Mouse (Mus musculus): Measurements from ENCODE around the gene Col6a4. TPM values are rescaled to one million over a fixed set of nuclear protein-coding genes. Genes with fewer than 3 reads are reported as not detected.

Col6a4 gene
- polyA plus RNA-seq, 1 experiment from 2014 or later, result 0.19 TPM

DNA sequence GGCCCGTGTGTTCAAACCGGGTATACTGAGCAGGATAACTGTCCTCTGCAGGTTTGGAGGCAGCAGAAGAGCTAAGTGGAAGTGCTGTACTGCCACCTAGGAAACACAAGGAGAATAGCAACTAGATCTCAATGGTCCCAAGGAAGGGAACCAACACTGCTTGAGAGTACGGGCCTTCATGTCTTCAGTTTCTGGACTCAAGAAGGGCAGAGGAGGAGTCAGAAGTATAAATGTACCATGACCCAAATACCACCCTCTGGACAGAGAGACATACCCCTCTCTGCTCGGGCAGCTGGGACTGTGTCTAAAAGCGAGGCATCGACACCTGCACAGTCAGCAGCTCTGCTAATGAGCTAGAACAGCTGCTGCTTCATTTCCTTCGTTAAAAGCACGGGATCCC is 108.5 kb downstream of the Col6a4 start:
- Histone ChIP-seq H3K4me3 (ENCODE audit: low read depth, low read length) (no peak overlapping the region), H3K27me3 (ENCODE audit: control insufficient read depth, insufficient read depth, low read length) (no peaks in the 10 kb centered on the region), H3K9me3 (ENCODE audit: control insufficient read depth, low read length) (no peaks in the 10 kb centered on the region), H3K4me2 (replicated peaks; ENCODE audit: low read depth, low read length) (no peak overlapping the region), H3K4me1 (replicated peaks; ENCODE audit: control insufficient read depth, insufficient read depth, low read length) (no peaks in the 10 kb centered on the region), H3K27ac (ENCODE audit: low read depth, low read length) (no peak overlapping the region), H3K9ac (ENCODE audit: low read depth, low read length) (no peak overlapping the region), H3K36me3 (ENCODE audit: control insufficient read depth, insufficient read depth, low read length) (no peaks in the 10 kb centered on the region)
- 75% methylated on average over 8 of the region's 8 CpGs for WGBS
- DNase-seq (ENCODE audit: low spot score) (peak; percentile 30), ATAC-seq (ENCODE audit: low FRiP score) (no peak)

DNA sequence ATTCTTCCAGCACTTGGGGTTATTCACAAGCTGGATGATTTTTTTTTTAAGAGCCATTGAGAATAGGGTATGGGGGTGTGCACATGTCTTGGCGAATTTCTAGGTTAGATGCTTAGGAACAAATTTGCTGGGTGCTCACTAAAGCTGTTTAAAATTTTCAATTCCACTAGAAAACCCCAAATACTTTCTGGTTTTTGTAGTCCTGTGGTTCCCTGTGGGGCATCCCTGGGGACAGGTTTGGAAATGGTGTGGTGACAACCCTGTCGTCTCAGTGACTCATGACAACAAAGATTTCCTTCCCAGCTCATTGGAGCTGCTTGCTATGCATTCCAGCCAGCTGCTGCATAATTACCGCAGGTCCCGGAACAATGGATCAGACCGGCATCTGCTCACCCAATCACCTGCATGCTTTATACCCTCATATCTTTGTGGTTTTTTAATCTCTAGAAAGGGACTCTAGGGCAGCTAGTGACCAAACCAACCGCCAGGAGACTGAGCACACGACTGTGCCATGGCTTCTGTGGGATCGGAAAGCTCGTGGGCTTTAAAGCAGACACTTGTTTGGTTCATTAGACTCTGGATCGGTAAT is 111.6 kb downstream of the Col6a4 start:
- Histone ChIP-seq H3K36me3 (ENCODE audit: control insufficient read depth, insufficient read depth, low read length) (no peaks in the 10 kb centered on the region), H3K27me3 (ENCODE audit: control insufficient read depth, insufficient read depth, low read length) (no peaks in the 10 kb centered on the region), H3K9me3 (ENCODE audit: control insufficient read depth, low read length) (no peaks in the 10 kb centered on the region), H3K4me1 (replicated peaks; ENCODE audit: control insufficient read depth, insufficient read depth, low read length) (no peaks in the 10 kb centered on the region), H3K4me2 (replicated peaks; ENCODE audit: low read depth, low read length) (no peak overlapping the region), H3K9ac (ENCODE audit: low read depth, low read length) (no peak overlapping the region), H3K27ac (ENCODE audit: low read depth, low read length) (no peak overlapping the region), H3K4me3 (ENCODE audit: low read depth, low read length) (no peak overlapping the region)
- peak; percentile 34 for DNase-seq (ENCODE audit: low spot score)
- ATAC-seq (ENCODE audit: low FRiP score), result peak; percentile 63
- WGBS, result 29% methylated on average over 10 of the region's 10 CpGs

DNA sequence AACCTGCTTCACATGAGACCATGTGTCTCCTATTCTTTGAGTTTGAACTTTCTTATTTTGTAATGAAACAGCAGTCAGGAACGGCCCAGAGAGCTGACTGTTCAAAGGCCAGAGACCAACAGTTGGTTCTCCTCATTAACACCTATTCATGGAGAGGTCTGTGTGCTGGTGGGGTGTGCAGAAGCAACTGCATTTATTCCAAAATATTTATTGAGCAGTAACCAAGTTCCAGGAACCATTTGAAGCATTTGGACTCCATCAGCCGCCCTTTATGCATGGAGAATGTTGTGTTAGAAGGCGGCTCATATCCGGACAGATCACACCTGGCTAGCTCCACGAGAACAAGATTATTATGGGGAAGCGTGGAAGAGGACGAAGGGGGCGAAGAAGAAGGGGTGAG is 118.1 kb downstream of the Col6a4 start:
- Histone ChIP-seq H3K4me2 (replicated peaks; ENCODE audit: low read depth, low read length) (no peak overlapping the region), H3K4me1 (replicated peaks; ENCODE audit: control insufficient read depth, insufficient read depth, low read length) (no peaks in the 10 kb centered on the region), H3K27ac (ENCODE audit: low read depth, low read length) (no peak overlapping the region), H3K9me3 (ENCODE audit: control insufficient read depth, low read length) (no peaks in the 10 kb centered on the region), H3K9ac (ENCODE audit: low read depth, low read length) (no peak overlapping the region), H3K27me3 (ENCODE audit: control insufficient read depth, insufficient read depth, low read length) (0 out of 2 replicates have a peak, but pooled peaks cover 2% of the 10 kb centered on the region), H3K36me3 (ENCODE audit: control insufficient read depth, insufficient read depth, low read length) (no peaks in the 10 kb centered on the region), H3K4me3 (ENCODE audit: low read depth, low read length) (no peak overlapping the region)
- DNase-seq (ENCODE audit: low spot score) (no peak), ATAC-seq (ENCODE audit: low FRiP score) (no peak)
- 91% methylated on average over 8 of the region's 8 CpGs for WGBS

DNA sequence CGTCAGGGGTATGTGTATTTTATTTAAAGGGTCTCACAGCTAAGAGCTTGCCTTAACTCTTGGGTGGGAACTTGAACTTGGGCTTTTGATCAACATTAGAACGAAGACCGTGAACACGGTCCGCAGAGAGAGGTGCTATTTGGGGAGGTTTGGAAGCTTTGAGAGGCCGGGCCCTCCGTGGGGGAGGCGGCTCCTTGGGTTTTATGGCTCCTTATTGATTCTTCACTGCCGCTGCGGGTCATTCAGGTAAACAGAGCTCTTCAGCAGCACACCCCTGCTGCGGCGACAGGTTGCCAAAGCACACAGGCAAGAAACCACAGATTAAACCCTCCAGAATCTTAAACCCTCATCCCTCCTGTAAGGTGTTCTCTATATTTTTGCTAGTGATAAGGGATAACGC is 119.7 kb downstream of the Col6a4 start:
- DNase-seq (ENCODE audit: low spot score) (no peak), ATAC-seq (ENCODE audit: low FRiP score) (no peak)
- 22% methylated on average over 13 of the region's 13 CpGs for WGBS
- Histone ChIP-seq H3K4me1 (replicated peaks; ENCODE audit: control insufficient read depth, insufficient read depth, low read length) (no peaks in the 10 kb centered on the region), H3K9me3 (ENCODE audit: control insufficient read depth, low read length) (no peaks in the 10 kb centered on the region), H3K4me2 (replicated peaks; ENCODE audit: low read depth, low read length) (no peak overlapping the region), H3K27me3 (ENCODE audit: control insufficient read depth, insufficient read depth, low read length) (0 out of 2 replicates have a peak, but pooled peaks cover 2% of the 10 kb centered on the region), H3K9ac (ENCODE audit: low read depth, low read length) (no peak overlapping the region), H3K4me3 (ENCODE audit: low read depth, low read length) (no peak overlapping the region), H3K27ac (ENCODE audit: low read depth, low read length) (no peak overlapping the region), H3K36me3 (ENCODE audit: control insufficient read depth, insufficient read depth, low read length) (no peaks in the 10 kb centered on the region)

DNA sequence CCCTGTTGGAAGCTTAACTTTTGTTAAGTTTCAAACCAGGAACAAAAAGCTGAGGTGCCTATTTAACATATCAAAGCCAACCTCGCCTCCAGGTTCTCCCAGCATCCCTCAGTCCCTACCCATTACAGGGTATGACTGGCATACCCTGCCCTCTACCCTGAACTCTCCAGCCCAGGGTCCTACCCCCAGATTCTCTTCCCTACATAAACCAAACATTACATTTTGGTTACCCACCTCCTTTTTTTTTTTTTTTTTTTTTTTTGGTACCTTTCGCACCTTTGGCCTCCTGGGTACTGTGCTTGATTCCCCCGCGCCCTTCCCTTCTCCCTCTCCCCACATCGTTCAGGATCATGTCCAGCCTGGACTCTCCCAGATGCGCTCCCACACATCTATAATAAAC is 120.3 kb downstream of the Col6a4 start:
- ATAC-seq (ENCODE audit: low FRiP score), result no peak
- Histone ChIP-seq H3K4me2 (replicated peaks; ENCODE audit: low read depth, low read length) (no peak overlapping the region), H3K9me3 (ENCODE audit: control insufficient read depth, low read length) (no peaks in the 10 kb centered on the region), H3K27ac (ENCODE audit: low read depth, low read length) (no peak overlapping the region), H3K4me1 (replicated peaks; ENCODE audit: control insufficient read depth, insufficient read depth, low read length) (no peaks in the 10 kb centered on the region), H3K9ac (ENCODE audit: low read depth, low read length) (no peak overlapping the region), H3K27me3 (ENCODE audit: control insufficient read depth, insufficient read depth, low read length) (0 out of 2 replicates have a peak, but pooled peaks cover 2% of the 10 kb centered on the region), H3K36me3 (ENCODE audit: control insufficient read depth, insufficient read depth, low read length) (no peaks in the 10 kb centered on the region), H3K4me3 (ENCODE audit: low read depth, low read length) (no peak overlapping the region)
- 35% methylated on average over 6 of the region's 6 CpGs for WGBS
- no peak for DNase-seq (ENCODE audit: low spot score)

DNA sequence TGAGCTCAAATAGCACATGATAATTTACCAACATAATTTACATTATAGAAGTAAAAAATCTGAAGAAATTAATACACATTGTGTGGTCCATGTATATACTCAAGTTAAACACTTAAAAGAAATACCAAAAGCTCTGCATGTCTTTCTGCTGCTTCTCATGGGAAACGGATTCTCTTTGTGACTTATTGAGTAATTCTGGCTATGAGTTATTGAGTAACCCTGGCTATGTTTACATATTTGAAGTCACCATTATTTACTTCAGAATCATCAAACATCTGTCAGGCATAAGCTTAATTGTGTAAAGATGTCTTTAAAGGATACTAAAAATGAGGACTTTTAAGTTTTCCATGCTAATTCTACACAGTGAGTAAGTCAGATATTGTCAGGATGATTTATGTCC is 122.8 kb downstream of the Col6a4 start:
- no peak for ATAC-seq (ENCODE audit: low FRiP score)
- Histone ChIP-seq H3K4me1 (replicated peaks; ENCODE audit: control insufficient read depth, insufficient read depth, low read length) (no peaks in the 10 kb centered on the region), H3K4me3 (ENCODE audit: low read depth, low read length) (no peak overlapping the region), H3K9ac (ENCODE audit: low read depth, low read length) (no peak overlapping the region), H3K27ac (ENCODE audit: low read depth, low read length) (no peak overlapping the region), H3K36me3 (ENCODE audit: control insufficient read depth, insufficient read depth, low read length) (no peaks in the 10 kb centered on the region), H3K27me3 (ENCODE audit: control insufficient read depth, insufficient read depth, low read length) (0 out of 2 replicates have a peak, but pooled peaks cover 2% of the 10 kb centered on the region), H3K4me2 (replicated peaks; ENCODE audit: low read depth, low read length) (no peak overlapping the region), H3K9me3 (ENCODE audit: control insufficient read depth, low read length) (no peaks in the 10 kb centered on the region)
- 91% methylated on average over 1 of the region's 1 CpGs for WGBS
- DNase-seq (ENCODE audit: low spot score), result no peak

DNA sequence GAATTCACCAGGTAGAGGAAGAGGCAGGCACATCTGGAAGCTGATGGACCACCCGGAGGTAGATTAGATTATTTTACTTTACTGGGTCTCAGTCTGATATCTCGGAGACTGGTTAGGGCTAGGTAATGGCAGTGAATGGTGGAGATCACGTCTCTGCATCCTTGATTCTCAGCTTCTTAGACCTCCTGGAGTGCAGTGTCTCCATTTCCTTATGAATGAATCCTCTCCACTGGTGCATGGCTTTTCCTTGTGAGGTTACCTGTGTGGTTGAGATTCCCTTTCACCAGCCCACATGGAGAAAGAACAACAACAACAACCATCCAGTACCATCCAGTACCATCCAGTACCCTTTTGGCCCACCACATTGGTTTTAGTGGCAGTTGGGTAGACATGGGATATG is 124.6 kb downstream of the Col6a4 start:
- Histone ChIP-seq H3K4me1 (replicated peaks; ENCODE audit: control insufficient read depth, insufficient read depth, low read length) (no peaks in the 10 kb centered on the region), H3K9ac (ENCODE audit: low read depth, low read length) (no peak overlapping the region), H3K4me3 (ENCODE audit: low read depth, low read length) (no peak overlapping the region), H3K27ac (ENCODE audit: low read depth, low read length) (no peak overlapping the region), H3K4me2 (replicated peaks; ENCODE audit: low read depth, low read length) (no peak overlapping the region), H3K9me3 (ENCODE audit: control insufficient read depth, low read length) (no peaks in the 10 kb centered on the region), H3K36me3 (ENCODE audit: control insufficient read depth, insufficient read depth, low read length) (no peaks in the 10 kb centered on the region), H3K27me3 (ENCODE audit: control insufficient read depth, insufficient read depth, low read length) (0 out of 2 replicates have a peak, but pooled peaks cover 2% of the 10 kb centered on the region)
- ATAC-seq (ENCODE audit: low FRiP score) (no peak), DNase-seq (ENCODE audit: low spot score) (no peak)
- WGBS, result 87% methylated on average over 3 of the region's 3 CpGs

DNA sequence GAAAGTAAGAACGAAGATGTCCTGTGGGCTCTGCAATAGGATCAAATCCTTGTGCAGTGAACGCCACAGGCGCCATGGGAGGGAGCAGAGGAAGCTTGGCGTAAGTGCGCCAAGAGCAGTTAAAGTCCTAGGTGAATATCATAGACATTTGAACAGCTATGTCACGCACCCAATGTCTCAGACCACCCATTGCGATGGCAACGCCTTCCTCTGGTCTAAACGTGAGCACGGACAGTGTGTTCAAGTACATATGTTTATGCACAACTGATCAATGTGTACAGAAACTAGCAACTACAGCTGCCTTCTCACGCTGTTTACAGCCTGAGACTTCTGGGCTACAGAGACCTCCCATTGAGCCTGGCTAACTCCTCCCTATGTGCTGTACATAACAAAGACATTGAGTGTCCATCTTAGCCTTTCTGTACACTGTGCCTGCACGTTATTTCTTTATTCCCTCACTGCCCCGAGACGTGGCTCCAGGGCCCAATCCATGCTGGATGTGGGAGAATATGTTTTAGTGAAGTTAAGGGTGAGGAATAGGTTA is 125.2 kb downstream of the Col6a4 start:
- H3K4me3 ChIP-seq (ENCODE audit: low read depth, low read length), result no peak overlapping the region
- no peak overlapping the region for H3K4me2 ChIP-seq (replicated peaks; ENCODE audit: low read depth, low read length)
- ATAC-seq (ENCODE audit: low FRiP score) (no peak), DNase-seq (ENCODE audit: low spot score) (no peak)
- no peak overlapping the region for H3K9ac ChIP-seq (ENCODE audit: low read depth, low read length)
- WGBS, result 91% methylated on average over 14 of the region's 14 CpGs
- no peaks in the 10 kb centered on the region for H3K4me1 ChIP-seq (replicated peaks; ENCODE audit: control insufficient read depth, insufficient read depth, low read length)
- no peaks in the 10 kb centered on the region for H3K36me3 ChIP-seq (ENCODE audit: control insufficient read depth, insufficient read depth, low read length)
- H3K9me3 ChIP-seq (ENCODE audit: control insufficient read depth, low read length), result no peaks in the 10 kb centered on the region
- no peak overlapping the region for H3K27ac ChIP-seq (ENCODE audit: low read depth, low read length)
- H3K27me3 ChIP-seq (ENCODE audit: control insufficient read depth, insufficient read depth, low read length), result 0 out of 2 replicates have a peak, but pooled peaks cover 2% of the 10 kb centered on the region

DNA sequence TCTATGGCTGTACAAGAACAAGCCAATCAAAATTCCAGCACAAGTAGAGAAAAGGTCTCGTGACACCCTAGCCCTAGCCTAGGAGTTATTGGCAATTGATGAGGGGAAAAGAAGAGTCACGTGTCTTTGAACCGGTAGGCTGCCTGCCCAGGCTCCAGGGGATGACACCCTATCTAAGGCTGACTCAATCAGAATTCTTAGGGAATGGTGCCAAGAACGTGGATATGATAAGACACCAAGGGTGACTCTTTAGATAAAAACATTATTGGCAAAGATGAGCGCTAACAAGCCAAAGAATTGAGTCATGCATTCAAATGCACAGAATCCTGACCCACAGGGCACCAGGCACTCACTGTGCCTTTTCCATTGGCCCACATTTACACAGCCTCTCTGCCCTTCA is 125.7 kb downstream of the Col6a4 start:
- no peak overlapping the region for H3K4me3 ChIP-seq (ENCODE audit: low read depth, low read length)
- no peaks in the 10 kb centered on the region for H3K27me3 ChIP-seq (ENCODE audit: control insufficient read depth, insufficient read depth, low read length)
- no peak overlapping the region for H3K4me2 ChIP-seq (replicated peaks; ENCODE audit: low read depth, low read length)
- H3K36me3 ChIP-seq (ENCODE audit: control insufficient read depth, insufficient read depth, low read length), result no peaks in the 10 kb centered on the region
- no peak for ATAC-seq (ENCODE audit: low FRiP score)
- H3K27ac ChIP-seq (ENCODE audit: low read depth, low read length), result no peak overlapping the region
- H3K9ac ChIP-seq (ENCODE audit: low read depth, low read length), result no peak overlapping the region
- no peaks in the 10 kb centered on the region for H3K4me1 ChIP-seq (replicated peaks; ENCODE audit: control insufficient read depth, insufficient read depth, low read length)
- H3K9me3 ChIP-seq (ENCODE audit: control insufficient read depth, low read length), result no peaks in the 10 kb centered on the region
- no peak for DNase-seq (ENCODE audit: low spot score)
- 87% methylated on average over 5 of the region's 5 CpGs for WGBS
